Mouse (Mus musculus) forebrain, embryonic 14.5 days (tissue): Measurements from ENCODE around the gene Lancl2. TPM values are rescaled to one million over a fixed set of nuclear protein-coding genes. Genes with fewer than 3 reads are reported as not detected.

ENCODE experiments used
- ATAC-seq: fragments of 200-750 bp; cut with Nextera tagmentation; 2 replicates; pipeline ENCODE4 v1.8.0; 2017; ENCODE audit warnings: mild to moderate bottlenecking, moderate library complexity
- DNase-seq: peaks from one replicate; pipeline ENCODE4 v3.0.0-alpha.2; 2015; ENCODE audit warnings: low spot score
- H3K27ac ChIP-seq: fragments of 300-500 bp; sonication (generic); 2 replicates; pipeline ENCODE4 v1.5.1; 2014; ENCODE audit warnings: low read depth, mild to moderate bottlenecking, control low read depth, low read length, moderate library complexity
- H3K27me3 ChIP-seq: fragments of 300-500 bp; sonication (generic); replicated peaks from 2 replicates; pipeline ENCODE4 v1.6.1; 2014; ENCODE audit warnings: low read length, control low read depth, mixed read lengths; ENCODE audit not compliant: control insufficient read depth, insufficient read depth
- H3K36me3 ChIP-seq: fragments of 300-500 bp; sonication (generic); 2 replicates; pipeline ENCODE4 v1.6.1; 2014; ENCODE audit warnings: low read length, control low read depth; ENCODE audit not compliant: control insufficient read depth, insufficient read depth
- H3K4me1 ChIP-seq: fragments of 300-500 bp; sonication (generic); 2 replicates; pipeline ENCODE4 v1.6.1; 2014; ENCODE audit warnings: antibody characterized with exemption, low read length, control low read depth; ENCODE audit not compliant: control insufficient read depth, insufficient read depth
- H3K4me2 ChIP-seq: fragments of 300-500 bp; sonication (generic); 2 replicates; pipeline ENCODE4 v1.6.1; 2014; ENCODE audit warnings: mild to moderate bottlenecking, control low read depth, low read length
- H3K4me3 ChIP-seq: fragments of 300-500 bp; sonication (generic); 2 replicates; pipeline ENCODE4 v1.5.1; 2014; ENCODE audit warnings: low read depth, low read length, control low read depth
- H3K9ac ChIP-seq: fragments of 300-500 bp; sonication (generic); 2 replicates; pipeline ENCODE4 v1.6.1; 2014; ENCODE audit warnings: mild to moderate bottlenecking, low read length, control low read depth, moderate library complexity
- H3K9me3 ChIP-seq: fragments of 300-500 bp; sonication (generic); replicated peaks from 2 replicates; pipeline ENCODE4 v1.6.1; 2016; ENCODE audit warnings: low read length, control low read depth, mixed read lengths; ENCODE audit not compliant: control insufficient read depth
- WGBS: fragments of 180-500 bp; shearing (Covaris S2); extraction: QIAGEN DNeasy Blood & Tissue Kit; methylation state at CpG from one replicate; pipeline ENCODE4 v1.1.7; 2014; 5-methylcytosine and 5-hydroxymethylcytosine counted together
- polyA plus RNA-seq: library from polyadenylated mRNA; unstranded; fragments of >200 nt; fragmentation: Nextera tagmentation; extraction: Ambion mirVana; gene quantifications from 2 replicates; pipeline ENCODE4 v1.2.1, GENCODE M21; 2014

Lancl2 gene
- polyA plus RNA-seq, 1 experiment from 2014 or later = 71.7 TPM

GRCm38 (mm10) chr6:57782658-57783057 lies 80.3 kb downstream of the Lancl2 start:
- WGBS = 98% methylated on average over 1 of the region's 1 CpGs
- H3K36me3 ChIP-seq = 0 out of 2 replicates have a peak, but pooled peaks cover 5% of the 10 kb centered on the region
- H3K27ac ChIP-seq = no peak overlapping the region
- DNase-seq = no peak
- no peaks in the 10 kb centered on the region for H3K9me3 ChIP-seq
- no peak overlapping the region for H3K9ac ChIP-seq
- no peak overlapping the region for H3K4me3 ChIP-seq
- H3K27me3 ChIP-seq = no peaks in the 10 kb centered on the region
- no peaks in the 10 kb centered on the region for H3K4me1 ChIP-seq
- no peak for ATAC-seq
- no peak overlapping the region for H3K4me2 ChIP-seq

GRCm38 (mm10) chr6:57784251-57784650 lies 81.9 kb downstream of the Lancl2 start:
- H3K36me3 ChIP-seq = peaks cover 9% of the 10 kb centered on the region
- no peak overlapping the region for H3K9ac ChIP-seq
- WGBS = 94% methylated on average over 1 of the region's 1 CpGs
- DNase-seq (no peak), ATAC-seq (no peak)
- no peak overlapping the region for H3K4me3 ChIP-seq
- H3K9me3 ChIP-seq = no peaks in the 10 kb centered on the region
- no peaks in the 10 kb centered on the region for H3K4me1 ChIP-seq
- no peak overlapping the region for H3K27ac ChIP-seq
- H3K4me2 ChIP-seq = no peak overlapping the region
- H3K27me3 ChIP-seq = no peaks in the 10 kb centered on the region

GRCm38 (mm10) chr6:57787376-57787775 lies 85.0 kb downstream of the Lancl2 start:
- no peak overlapping the region for H3K9ac ChIP-seq
- DNase-seq (no peak), ATAC-seq (no peak)
- no peaks in the 10 kb centered on the region for H3K27me3 ChIP-seq
- H3K27ac ChIP-seq = no peak overlapping the region
- no peak overlapping the region for H3K4me2 ChIP-seq
- H3K4me1 ChIP-seq = no peaks in the 10 kb centered on the region
- H3K36me3 ChIP-seq = peaks cover 9% of the 10 kb centered on the region
- no peak overlapping the region for H3K4me3 ChIP-seq
- 96% methylated on average over 6 of the region's 6 CpGs for WGBS
- H3K9me3 ChIP-seq = no peaks in the 10 kb centered on the region

Other genes starting within 250 kb of the Lancl2 start
- gene Ppm1k, start 167.1 kb upstream of the Lancl2 start, polyA plus RNA-seq = 4.9 and 6.2 TPM in 2 replicates
- gene Herc6, start 121.5 kb upstream of the Lancl2 start, polyA plus RNA-seq = 1.4 and 1.5 TPM in 2 replicates
- 11.3 and 12.2 TPM in 2 replicates for gene Pyurf, start 10.5 kb upstream of the Lancl2 start, polyA plus RNA-seq
- 81.3 and 88.9 TPM in 2 replicates for gene Vopp1, start 122.6 kb downstream of the Lancl2 start, polyA plus RNA-seq
- gene Vmn1r21, start 147.8 kb downstream of the Lancl2 start, polyA plus RNA-seq = not detected in 2 replicates
- not detected in 2 replicates for gene Vmn1r22, start 205.5 kb downstream of the Lancl2 start, polyA plus RNA-seq
- gene Vmn1r23, start 224.3 kb downstream of the Lancl2 start, polyA plus RNA-seq = not detected in 2 replicates